Mouse (Mus musculus) E14TG2a.4 (cell line): Measurements from ENCODE around the gene Ndel1.

Source experiments
- CTCF ChIP-seq: conservative IDR thresholded peaks from 2 replicates; pipeline ENCODE4 v1.5.1; 2014; ENCODE audit warnings: low read length
- NANOG ChIP-seq: IDR thresholded peaks from 2 replicates; pipeline ENCODE4 v1.6.1; 2014; ENCODE audit warnings: borderline replicate concordance, low read length, mixed read lengths

- TF ChIP-seq CTCF (no peak), NANOG (no peak)
These were observed 85.8 kb downstream of the Ndel1 start for GRCm38 (mm10) chr11:68785813-68786212.
